Mouse (Mus musculus) CH12.LX (cell line): Measurements from ENCODE around the gene Ssty1. TPM values are rescaled to one million over a fixed set of nuclear protein-coding genes. Genes with fewer than 3 reads are reported as not detected.
"Not testable (repeated sequence)": the region's sequence is repeated elsewhere in the genome, so short reads cannot be mapped to it uniquely, and the experiment has no call there.

Source experiments
- DNase-seq: peaks from one replicate; pipeline ENCODE4 v3.0.0-alpha.2; 2013; ENCODE audit errors: extremely low read depth
- H3K27ac ChIP-seq: 2 replicates; pipeline ENCODE4 v1.5.1; 2012; ENCODE audit warnings: low read depth, mild to moderate bottlenecking, control low read depth, moderate library complexity; ENCODE audit not compliant: insufficient read depth
- H3K27me3 ChIP-seq: replicated peaks from 2 replicates; pipeline ENCODE3; 2012; ENCODE audit warnings: inconsistent platforms
- H3K36me3 ChIP-seq, 2 experiments: replicated peaks in 1 of 2; 2 replicates each; pipeline versions ENCODE3 to v1.6.1; 2012; ENCODE audit warnings: inconsistent platforms in 1 of 2, low read length in 1 of 2, mild to moderate bottlenecking in 1 of 2, mixed read lengths in 1 of 2, moderate library complexity in 1 of 2; ENCODE audit not compliant: control insufficient read depth in 1 of 2, insufficient read depth in 1 of 2
- H3K4me1 ChIP-seq, 2 experiments: 2 replicates each; pipeline ENCODE4 v1.6.1; 2012; ENCODE audit warnings: inconsistent platforms in 1 of 2, moderate library complexity in 1 of 2; ENCODE audit not compliant: insufficient read depth in 2 of 2, control insufficient read depth in 1 of 2
- H3K4me2 ChIP-seq: 2 replicates; pipeline ENCODE4 v1.6.1; 2012; ENCODE audit warnings: low read depth, mild to moderate bottlenecking, control low read depth; ENCODE audit not compliant: poor library complexity, insufficient read depth, severe bottlenecking
- H3K4me3 ChIP-seq, 3 experiments: fragments of 150-350 bp in 1 of 3; sonication (generic) in 1 of 3; replicated peaks in 1 of 3; 2 replicates each; pipeline versions ENCODE3 to v1.5.1; 2011 to 2012; ENCODE audit warnings: low read depth in 2 of 3, low read length in 2 of 3, mild to moderate bottlenecking in 2 of 3, moderate library complexity in 2 of 3, control low read depth in 1 of 3, improper control_type of control experiment in 1 of 3, inconsistent platforms in 1 of 3, mixed read lengths in 1 of 3; ENCODE audit not compliant: poor library complexity in 1 of 3
- H3K79me2 ChIP-seq: replicated peaks from 2 replicates; pipeline ENCODE4 v1.6.1; 2012; ENCODE audit warnings: mild to moderate bottlenecking, moderate library complexity; ENCODE audit not compliant: control insufficient read depth, poor library complexity, insufficient read depth, severe bottlenecking; ENCODE audit errors: extremely low read depth
- H3K9ac ChIP-seq: 2 replicates; pipeline ENCODE4 v1.6.1; 2012; ENCODE audit warnings: low read depth, mild to moderate bottlenecking, control low read depth, moderate library complexity; ENCODE audit not compliant: insufficient read depth
- H3K9me3 ChIP-seq: replicated peaks from 2 replicates; pipeline ENCODE3; 2012; ENCODE audit warnings: low read length, inconsistent platforms, mixed read lengths
- dilution Hi-C: fragments of 300-500 bp; cut with MboI; formaldehyde crosslinking; loops from 2 replicates; pipeline ENCODE4 v1.14.3; 2020; ENCODE audit warnings: low sequenced_read_pairs; ENCODE audit not compliant: extremely low pct_unique_long_range_greater_than_20kb, extremely low pct_ligation_motif_present
- in situ Hi-C: fragments of 300-500 bp; cut with MboI; formaldehyde crosslinking; loops from 3 replicates; pipeline ENCODE4 v1.14.3; 2019; ENCODE audit warnings: low sequenced_read_pairs, low pct_ligation_motif_present, low pct_unique_long_range_greater_than_20kb, mixed read lengths
- polyA plus RNA-seq: library from polyadenylated mRNA; unstranded; fragments of >175 nt; gene quantifications from 2 replicates; pipeline ENCODE4 v1.2.1, GENCODE M21; 2012; ENCODE audit warnings: low read depth; ENCODE audit not compliant: insufficient read length
- total RNA-seq, 2 experiments: library from RNA; depleted of rRNA; stranded (reverse); fragments of 300-350 nt in 1 of 2; fragments of >200 nt in 1 of 2; gene quantifications; 2 replicates each; pipeline ENCODE4 v1.2.3; 2012 to 2014

The Ssty1 gene
- total RNA-seq (2012; rRNA removed) (not detected in 2 replicates), total RNA-seq (2014; rRNA removed) (not detected in 2 replicates), polyA plus RNA-seq (not detected in 2 replicates)

DNA sequence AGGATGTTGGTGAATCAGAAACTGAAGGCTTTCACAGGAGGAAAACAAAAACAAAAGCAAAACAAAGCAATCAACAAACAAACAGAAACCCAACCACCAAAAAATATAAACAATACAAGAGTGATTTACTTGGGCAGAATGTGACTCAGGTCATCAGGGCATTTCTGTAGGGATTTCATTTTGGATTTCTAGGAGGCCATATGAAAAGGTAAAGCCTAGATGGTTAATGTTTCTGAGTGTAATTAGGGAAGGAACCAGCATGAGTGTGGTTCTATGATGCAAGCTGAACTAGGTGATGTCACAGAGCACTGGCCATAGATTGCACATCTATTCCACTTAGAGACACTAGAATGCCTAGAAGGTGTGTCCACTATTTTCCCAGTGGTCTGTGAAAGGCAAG, at the start of gene Ssty1:
Ssty1 (plus strand) TSS at position 301 of the 400 bp plus-strand sequence.
- H3K4me3 ChIP-seq, H3K4me2 ChIP-seq, H3K36me3 ChIP-seq, H3K9me3 ChIP-seq, in situ Hi-C loops, H3K9ac ChIP-seq, H3K4me1 ChIP-seq, DNase-seq, H3K27me3 ChIP-seq, H3K79me2 ChIP-seq, H3K27ac ChIP-seq, dilution Hi-C loops: not testable (repeated sequence)

DNA sequence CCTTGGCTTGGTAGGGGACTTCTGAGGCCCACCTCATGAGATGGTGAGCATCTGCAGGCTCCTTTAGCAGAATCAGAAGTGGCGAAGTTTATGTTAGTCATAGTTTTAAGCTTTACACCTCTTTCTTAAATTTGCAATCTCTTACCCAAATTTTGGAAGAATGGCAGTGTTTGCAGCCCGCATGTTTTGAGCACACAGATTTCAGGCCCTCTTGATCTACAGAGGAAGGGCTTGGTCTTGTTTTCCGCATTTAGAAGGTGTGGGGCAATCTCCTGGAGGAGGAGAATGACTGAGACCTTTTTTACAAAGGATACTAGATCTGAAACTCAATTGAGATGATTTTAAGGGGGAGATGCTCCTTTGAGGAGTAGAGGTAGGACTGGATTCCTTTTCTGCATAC, 27.2 kb upstream of the Ssty1 start, which contains the start of gene Gm21764:
Gm21764 (minus strand) TSS at position 101 of the 400 bp plus-strand sequence.
- H3K27ac ChIP-seq, dilution Hi-C loops, H3K79me2 ChIP-seq, H3K36me3 ChIP-seq, H3K9ac ChIP-seq, H3K4me2 ChIP-seq, in situ Hi-C loops, H3K4me1 ChIP-seq, DNase-seq, H3K9me3 ChIP-seq, H3K27me3 ChIP-seq, H3K4me3 ChIP-seq: not testable (repeated sequence)

Other genes with a start within 250 kb of the Ssty1 start
- not detected in 2 replicates for gene Gm21904, start 242.8 kb upstream of the Ssty1 start, total RNA-seq (2012; rRNA removed)
- not detected in 2 replicates for gene Gm21904, start 242.8 kb upstream of the Ssty1 start, total RNA-seq (2014; rRNA removed)
- not detected in 2 replicates for gene Gm21904, start 242.8 kb upstream of the Ssty1 start, polyA plus RNA-seq
- gene Gm20772, start 214.4 kb upstream of the Ssty1 start, total RNA-seq (2012; rRNA removed) = not detected in 2 replicates
- gene Gm20772, start 214.4 kb upstream of the Ssty1 start, total RNA-seq (2014; rRNA removed) = not detected in 2 replicates
- gene Gm20772, start 214.4 kb upstream of the Ssty1 start, polyA plus RNA-seq = not detected in 2 replicates
- not detected in 2 replicates for gene Gm20831, start 214.4 kb upstream of the Ssty1 start, total RNA-seq (2012; rRNA removed)
- gene Gm20831, start 214.4 kb upstream of the Ssty1 start, total RNA-seq (2014; rRNA removed) = not detected in 2 replicates
- gene Gm20831, start 214.4 kb upstream of the Ssty1 start, polyA plus RNA-seq = not detected in 2 replicates
- not detected in 2 replicates for gene Srsy, start 151.8 kb upstream of the Ssty1 start, total RNA-seq (2012; rRNA removed)
- not detected in 2 replicates for gene Srsy, start 151.8 kb upstream of the Ssty1 start, total RNA-seq (2014; rRNA removed)
- not detected in 2 replicates for gene Srsy, start 151.8 kb upstream of the Ssty1 start, polyA plus RNA-seq
- not detected in 2 replicates for gene Gm21764, start 27.3 kb upstream of the Ssty1 start, total RNA-seq (2012; rRNA removed)
- gene Gm21764, start 27.3 kb upstream of the Ssty1 start, total RNA-seq (2014; rRNA removed) = not detected in 2 replicates
- not detected in 2 replicates for gene Gm21764, start 27.3 kb upstream of the Ssty1 start, polyA plus RNA-seq